31 mouse cellular contexts compared by ENCODE assay signal in genomic region chrX:133964615-133965014, GRCm38 (mm10). TPM values are rescaled to one million over a fixed set of nuclear protein-coding genes. Genes with fewer than 3 reads are reported as not detected.
"Had no signal": no experiment of that assay in that cellular context is flagged by ENCODE, and none has a peak within 500 bp of the region (broad histone marks: within the 10 kb centered on the region; RNA-seq: fewer than 3 reads in every experiment).

No protein-coding gene starts in this region.

- H3K27me3 ChIP-seq: liver, embryonic 12.5 days; liver, embryonic 13.5 days; liver, embryonic 15.5 days; lung, embryonic 15.5 days; midbrain, embryonic 12.5 days; midbrain, embryonic 15.5 days had no signal

- H3K4me3 ChIP-seq: limb, embryonic 10.5 days; limb, embryonic 12.5 days; limb, embryonic 13.5 days; limb, embryonic 15.5 days; liver, embryonic 12.5 days; liver, embryonic 13.5 days; liver, embryonic 15.5 days; lung, embryonic 15.5 days; megakaryocyte, embryonic 14.5 days; midbrain, embryonic 10.5 days; midbrain, embryonic 12.5 days; midbrain, embryonic 13.5 days; midbrain, embryonic 15.5 days; myocyte had no signal

- H3K9me3 ChIP-seq: limb, embryonic 10.5 days; limb, embryonic 12.5 days; limb, embryonic 13.5 days; limb, embryonic 15.5 days; liver, embryonic 12.5 days; liver, embryonic 13.5 days; liver, embryonic 15.5 days; lung, embryonic 15.5 days; megakaryocyte, embryonic 14.5 days; midbrain, embryonic 10.5 days; midbrain, embryonic 12.5 days; midbrain, embryonic 13.5 days; midbrain, embryonic 15.5 days had no signal

- H3K9ac ChIP-seq: limb, embryonic 12.5 days; limb, embryonic 13.5 days; limb, embryonic 15.5 days; liver, embryonic 12.5 days; liver, embryonic 13.5 days; liver, embryonic 14.5 days; liver, embryonic 15.5 days; liver, postnatal 0 days; lung, embryonic 14.5 days; lung, embryonic 15.5 days; midbrain, embryonic 12.5 days; midbrain, embryonic 13.5 days; midbrain, embryonic 15.5 days had no signal

- H3K4me1 ChIP-seq: limb, embryonic 10.5 days; limb, embryonic 12.5 days; limb, embryonic 13.5 days; limb, embryonic 15.5 days; liver, embryonic 12.5 days; liver, embryonic 13.5 days; liver, embryonic 15.5 days; lung, embryonic 15.5 days; midbrain, embryonic 10.5 days; midbrain, embryonic 12.5 days; midbrain, embryonic 13.5 days; midbrain, embryonic 15.5 days had no signal

- H3K27ac ChIP-seq: limb, embryonic 10.5 days; limb, embryonic 12.5 days; limb, embryonic 13.5 days; limb, embryonic 15.5 days; liver, embryonic 12.5 days; liver, embryonic 13.5 days; liver, embryonic 14.5 days; liver, embryonic 15.5 days; lung, embryonic 15.5 days; macrophage; midbrain, embryonic 10.5 days; midbrain, embryonic 12.5 days; midbrain, embryonic 13.5 days; midbrain, embryonic 15.5 days had no signal

- H3K36me3 ChIP-seq: limb, embryonic 10.5 days; limb, embryonic 12.5 days; limb, embryonic 13.5 days; limb, embryonic 15.5 days; liver, embryonic 12.5 days; liver, embryonic 13.5 days; liver, embryonic 15.5 days; lung, embryonic 15.5 days; midbrain, embryonic 10.5 days; midbrain, embryonic 12.5 days; midbrain, embryonic 13.5 days; midbrain, embryonic 15.5 days had no signal

- DNase-seq: left cerebral cortex, postnatal 4 days; liver; liver, embryonic 13.5 days; liver, postnatal 0 days; lung, adult 18-20 months; lung, adult 2 months; lung, embryonic 14.5 days; lung, postnatal 10 days; lung, postnatal 14 days; lung, postnatal 36 days; lung, postnatal 4 days; midbrain, embryonic 14.5 days had no signal

RNA-seq across cellular contexts. Expression of gene Sytl4, which starts 17.0 kb away (rescaled TPM):
- polyA plus RNA-seq: myocyte had no signal

RNA-seq across cellular contexts. Expression of gene Srpx2, which starts 56.4 kb away (rescaled TPM):
- total RNA-seq: megakaryocyte progenitor cell, adult 5-6 weeks; megakaryocyte, adult 5-6 weeks; megakaryocyte-erythroid progenitor cell, adult 5-6 weeks; monocyte, adult 5-6 weeks had no signal
- polyA plus RNA-seq: macrophage had no signal
